Mouse (Mus musculus): ENCODE data around the gene Cyp2j9. TPM values are rescaled to one million over a fixed set of nuclear protein-coding genes. Genes with fewer than 3 reads are reported as not detected.

Cyp2j9 gene
- polyA plus RNA-seq, 1 experiment = 3.0 TPM

DNA sequence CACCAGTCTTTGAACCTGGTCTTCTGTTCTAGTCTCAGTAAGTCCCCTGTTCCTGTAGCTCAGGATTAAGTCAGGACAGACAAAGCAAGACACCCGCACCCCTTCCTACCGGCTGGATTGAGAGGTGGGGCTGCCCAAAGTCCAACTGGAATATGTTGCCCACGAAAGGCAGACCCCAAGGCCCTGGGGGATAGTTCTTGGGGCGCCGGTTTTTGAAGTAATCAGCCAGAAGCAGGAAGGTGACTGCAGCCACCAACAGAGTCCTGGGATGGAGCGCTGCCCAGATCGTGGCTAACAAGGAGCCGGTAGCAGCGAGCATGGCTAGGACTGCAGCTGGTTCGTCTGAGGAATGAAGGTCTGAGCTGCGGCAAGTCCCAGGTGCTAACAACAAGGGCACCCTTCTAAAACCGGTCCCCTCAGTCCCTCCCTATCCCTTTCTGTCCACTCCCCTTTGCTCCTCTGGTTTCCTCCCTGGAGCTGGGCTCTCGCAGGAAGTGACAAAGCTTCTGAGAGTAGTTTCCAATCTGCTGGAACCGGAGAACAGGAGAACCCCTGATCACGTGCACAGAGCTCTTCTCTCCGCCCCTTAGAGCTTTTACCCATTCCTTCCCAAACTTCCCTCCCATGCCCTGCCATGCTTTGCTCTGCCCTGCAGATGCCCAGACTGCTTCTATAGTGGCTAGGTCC, 38.1 kb downstream of the Cyp2j9 start, which contains the start of gene Cyp2j6:
Gene Cyp2j6, minus strand, starts transcription at position 529 of the 687 bp plus-strand sequence.
- TF ChIP-seq POLR2A (IDR thresholded peaks at IDR 0.05; ENCODE audit: borderline replicate concordance, extremely low read depth, insufficient read depth, insufficient read length, poor library complexity, severe bottlenecking) (peak; percentile 32; the same call in 1 of the 2 replicates), CTCF (IDR thresholded peaks at IDR 0.05; ENCODE audit: borderline replicate concordance, extremely low read depth, insufficient read depth, insufficient read length) (no peak)
- peak; percentile 82 for DNase-seq (ENCODE audit: low read depth)

- no peak for DNase-seq (ENCODE audit: low read depth)
- TF ChIP-seq CTCF (IDR thresholded peaks at IDR 0.05; ENCODE audit: borderline replicate concordance, extremely low read depth, insufficient read depth, insufficient read length) (no peak), POLR2A (IDR thresholded peaks at IDR 0.05; ENCODE audit: borderline replicate concordance, extremely low read depth, insufficient read depth, insufficient read length, poor library complexity, severe bottlenecking) (no peak)
These were observed 39.8 kb downstream of the Cyp2j9 start for GRCm38 (mm10) chr4:96551619-96552018.

DNA sequence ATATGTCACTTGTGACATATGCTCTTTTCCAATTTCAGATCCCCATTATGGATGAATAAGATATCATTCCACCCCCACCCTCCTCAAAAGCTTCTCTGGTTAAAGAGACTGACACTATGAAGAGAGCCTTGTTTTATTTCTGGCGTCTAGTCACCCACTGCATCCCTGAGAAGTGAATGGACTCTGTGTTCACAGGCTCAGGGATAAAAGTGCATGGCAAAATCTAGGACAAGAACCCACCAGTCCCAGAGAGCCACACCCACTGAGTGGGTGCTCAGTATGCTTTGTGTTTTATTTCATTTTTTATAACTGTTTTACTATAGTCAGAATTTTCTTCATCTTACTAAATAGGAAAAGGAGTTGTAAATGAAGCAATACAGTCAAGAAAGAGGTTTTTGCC, 45.4 kb downstream of the Cyp2j9 start:
- no peak for DNase-seq (ENCODE audit: low read depth)
- TF ChIP-seq POLR2A (IDR thresholded peaks at IDR 0.05; ENCODE audit: borderline replicate concordance, extremely low read depth, insufficient read depth, insufficient read length, poor library complexity, severe bottlenecking) (no peak), CTCF (IDR thresholded peaks at IDR 0.05; ENCODE audit: borderline replicate concordance, extremely low read depth, insufficient read depth, insufficient read length) (no peak)

DNA sequence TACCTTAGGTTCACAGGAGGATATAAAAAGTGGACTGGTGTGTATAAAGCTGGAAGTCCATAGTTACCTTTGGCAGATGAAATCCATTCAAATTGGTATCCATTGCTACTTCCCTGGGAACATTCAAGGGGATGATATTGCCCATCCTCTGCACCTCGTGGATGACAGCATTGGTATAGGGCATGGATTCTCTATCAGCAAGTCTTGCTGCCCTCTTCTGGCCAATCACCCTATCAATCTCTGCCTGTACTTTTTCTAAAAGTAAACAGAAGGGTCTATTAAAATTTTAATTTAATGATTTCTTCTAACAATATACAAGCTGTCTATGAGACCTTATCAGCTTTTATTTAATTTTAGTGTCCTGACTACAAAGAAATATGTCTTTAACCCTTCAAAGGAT, 65.6 kb downstream of the Cyp2j9 start:
- peak; percentile 14 for DNase-seq (ENCODE audit: low read depth)
- peak; percentile 31; the same call in 1 of the 2 replicates for TF ChIP-seq CTCF (IDR thresholded peaks at IDR 0.05; ENCODE audit: borderline replicate concordance, extremely low read depth, insufficient read depth, insufficient read length)
- no peak for TF ChIP-seq POLR2A (IDR thresholded peaks at IDR 0.05; ENCODE audit: borderline replicate concordance, extremely low read depth, insufficient read depth, insufficient read length, poor library complexity, severe bottlenecking)

- TF ChIP-seq CTCF (IDR thresholded peaks at IDR 0.05; ENCODE audit: borderline replicate concordance, extremely low read depth, insufficient read depth, insufficient read length) (no peak), POLR2A (IDR thresholded peaks at IDR 0.05; ENCODE audit: borderline replicate concordance, extremely low read depth, insufficient read depth, insufficient read length, poor library complexity, severe bottlenecking) (no peak)
- DNase-seq (ENCODE audit: low read depth) = no peak
These were observed 69.1 kb downstream of the Cyp2j9 start for GRCm38 (mm10) chr4:96522256-96522655.

Other genes with a start within 250 kb of the Cyp2j9 start
- gene Cyp2j11, start 242.9 kb downstream of the Cyp2j9 start, polyA plus RNA-seq (2012; rRNA removed) = not detected in 2 replicates
- gene Cyp2j8, start 84.2 kb downstream of the Cyp2j9 start, polyA plus RNA-seq (2012; rRNA removed) = 0.05 TPM in 1 of 2 replicates, not detected in the other
- 2.7 and 3.9 TPM in 2 replicates for gene Cyp2j6, start 37.9 kb downstream of the Cyp2j9 start, polyA plus RNA-seq (2012; rRNA removed)
- gene Cyp2j5, start 72.6 kb upstream of the Cyp2j9 start, polyA plus RNA-seq (2012; rRNA removed) = not detected in 2 replicates
- not detected in 2 replicates for gene Gm12695, start 193.6 kb upstream of the Cyp2j9 start, polyA plus RNA-seq (2012; rRNA removed)